Mouse (Mus musculus) thymus, adult 2 months (tissue): ENCODE results near the gene Jmjd8.

Experiments
- CTCF ChIP-seq: fragments of 200-500 bp; IDR thresholded peaks from 2 replicates; pipeline ENCODE4 v1.5.1; 2012; ENCODE audit warnings: mild to moderate bottlenecking, control low read depth, low read length, moderate library complexity, borderline replicate concordance; ENCODE audit not compliant: control insufficient read depth, poor library complexity, insufficient read depth; ENCODE audit errors: extremely low read depth
- POLR2A ChIP-seq: fragments of 200-500 bp; IDR thresholded peaks from 2 replicates; pipeline ENCODE4 v1.6.1; 2012; ENCODE audit warnings: mild to moderate bottlenecking, low read length, control low read depth, moderate library complexity; ENCODE audit not compliant: control insufficient read depth, poor library complexity, insufficient read depth; ENCODE audit errors: extremely low read depth

DNA sequence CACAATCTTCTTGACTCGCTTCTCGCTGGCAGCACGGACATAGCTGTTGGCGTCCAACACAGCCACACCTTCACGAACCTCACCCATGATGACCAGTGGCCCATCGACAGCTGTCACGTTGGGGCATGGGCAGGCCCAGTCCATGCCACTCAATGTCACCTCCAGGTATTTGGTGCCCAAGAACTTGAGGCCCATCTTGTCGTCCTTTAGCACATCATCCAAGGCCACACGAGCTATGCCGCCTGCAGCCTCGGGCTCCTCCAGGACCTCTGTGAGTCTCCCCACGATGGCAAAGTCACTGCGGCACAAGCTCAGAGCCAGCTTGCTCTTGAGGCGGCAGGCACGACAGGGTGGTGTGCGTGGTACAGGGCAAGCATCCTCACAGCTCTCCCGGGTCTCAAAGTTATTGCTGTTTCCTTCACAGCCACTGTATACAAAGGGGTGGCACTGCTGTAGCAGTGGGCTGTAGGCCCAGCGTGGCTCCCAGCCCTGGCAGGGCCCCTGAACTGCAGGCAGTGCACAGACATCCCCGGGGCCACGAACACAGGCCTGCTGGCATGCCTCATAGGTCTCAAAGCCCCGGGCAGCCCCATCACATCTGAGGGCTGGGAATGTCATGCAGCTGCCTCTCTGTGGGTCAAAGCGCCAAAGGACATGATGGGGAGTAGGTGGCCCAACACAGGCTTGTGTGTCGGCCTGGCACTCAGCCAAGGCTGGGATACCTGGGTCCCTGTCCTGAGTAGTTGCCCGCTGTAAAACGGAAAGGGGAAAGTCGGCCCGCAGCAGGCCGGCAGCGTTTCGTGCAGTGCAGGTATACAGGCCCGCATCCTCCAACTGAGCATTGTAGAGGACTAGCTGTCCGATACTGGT is 49.3 kb downstream of the Jmjd8 start:
- no peak for TF ChIP-seq POLR2A
- no peak for TF ChIP-seq CTCF
